Mouse (Mus musculus): ENCODE results near the gene Pld1. TPM values are rescaled to one million over a fixed set of nuclear protein-coding genes. Genes with fewer than 3 reads are reported as not detected.

Gene Pld1
- polyA plus RNA-seq, 1 experiment from 2014 or later, result 4.4 TPM

DNA sequence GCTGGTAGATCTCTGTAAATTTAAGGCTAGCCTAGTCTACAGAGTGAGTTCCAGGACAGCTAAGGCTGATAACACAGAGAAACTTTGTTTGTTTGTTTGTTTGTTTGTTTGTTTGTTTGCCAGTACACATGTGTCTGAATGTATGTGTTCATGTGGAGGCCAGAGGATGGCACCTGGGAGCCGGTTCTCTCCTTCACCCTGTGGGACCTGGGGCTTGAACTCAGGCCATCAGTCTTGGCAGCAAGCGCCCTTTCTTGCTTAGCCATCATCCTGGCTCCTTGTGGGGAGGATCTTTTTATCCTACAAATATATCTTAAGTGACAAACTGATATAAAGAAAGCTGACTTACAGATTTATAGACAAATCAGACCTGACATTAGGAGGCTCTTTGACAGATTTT is 44.8 kb downstream of the Pld1 start:
- Histone ChIP-seq H3K36me3 (no peaks in the 10 kb centered on the region), H3K27me3 (no peaks in the 10 kb centered on the region), H3K4me2 (no peak overlapping the region), H3K4me1 (replicated peaks) (peaks cover 10% of the 10 kb centered on the region; the same call in 1 of the 2 replicates), H3K27ac (peak overlapping the region; percentile 58; the same call in 1 of the 2 replicates), H3K9ac (no peak overlapping the region), H3K4me3 (no peak overlapping the region), H3K9me3 (no peaks in the 10 kb centered on the region)
- no peak for ATAC-seq (ENCODE audit: low FRiP score)
- 81% methylated on average over 2 of the region's 2 CpGs for WGBS

DNA sequence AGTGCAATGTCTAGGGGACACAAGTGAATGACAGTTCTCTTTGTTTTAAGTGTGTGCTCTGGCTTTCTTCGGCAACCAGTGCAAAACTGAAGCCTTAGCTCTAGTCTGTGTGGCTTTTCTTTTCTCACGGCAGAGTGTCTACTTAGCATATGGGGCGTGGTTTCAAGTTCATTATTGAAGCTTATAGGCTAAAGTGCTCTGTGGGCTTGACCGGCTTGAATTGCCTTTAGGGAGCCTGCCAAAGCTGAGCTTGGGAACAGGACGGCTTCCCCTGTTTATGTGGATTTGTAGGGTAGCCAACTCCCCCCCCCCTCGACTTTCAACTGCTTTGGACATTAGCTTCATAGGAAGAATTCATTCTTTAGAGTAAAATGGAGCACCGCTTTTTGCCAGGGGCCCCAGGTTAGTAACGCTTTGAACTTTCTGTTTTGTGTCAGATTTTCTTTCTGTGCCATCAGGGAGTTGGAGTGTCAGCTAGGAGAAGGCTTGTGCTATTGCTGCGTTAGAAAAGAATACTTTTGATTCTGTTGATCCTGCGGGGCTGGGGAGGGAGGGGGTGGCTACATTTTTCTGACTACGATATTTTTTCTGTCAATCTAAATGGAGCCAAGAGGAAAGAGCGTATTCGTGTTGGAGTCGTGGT is 45.6 kb downstream of the Pld1 start:
- Histone ChIP-seq H3K27me3 (no peaks in the 10 kb centered on the region), H3K27ac (no peak overlapping the region; the same call in 1 of the 2 replicates), H3K4me3 (peak overlapping the region; percentile 20; the same call in 1 of the 2 replicates), H3K36me3 (no peaks in the 10 kb centered on the region), H3K4me1 (replicated peaks) (peaks cover 9% of the 10 kb centered on the region; the same call in 1 of the 2 replicates), H3K4me2 (peak overlapping the region; percentile 40), H3K9me3 (no peaks in the 10 kb centered on the region), H3K9ac (no peak overlapping the region)
- 12% methylated on average over 14 of the region's 14 CpGs for WGBS
- ATAC-seq (ENCODE audit: low FRiP score), result peak; percentile 93

DNA sequence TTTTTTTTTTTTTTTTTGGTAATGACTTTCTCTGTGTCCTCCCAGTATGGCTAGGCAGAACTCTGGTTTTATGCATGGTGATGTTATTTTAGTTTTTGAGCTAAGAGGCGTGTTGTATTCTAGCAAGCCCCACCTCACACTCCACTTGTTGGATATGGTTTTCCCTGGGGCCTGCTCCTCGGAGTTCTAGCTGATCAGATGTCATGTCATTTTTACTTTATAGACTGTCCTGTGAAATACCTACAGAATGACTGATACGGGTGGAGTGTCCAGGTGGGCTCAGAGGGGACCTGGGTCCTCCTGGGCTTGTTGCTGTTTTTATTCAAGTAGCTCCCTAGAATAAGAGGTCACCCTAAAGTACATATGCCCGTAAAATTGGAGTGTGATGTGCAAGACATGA is 46.1 kb downstream of the Pld1 start:
- Histone ChIP-seq H3K4me2 (peak overlapping the region; percentile 40), H3K9ac (peak overlapping the region; percentile 35; the same call in 1 of the 2 replicates), H3K9me3 (no peaks in the 10 kb centered on the region), H3K4me3 (peak overlapping the region; percentile 20), H3K4me1 (replicated peaks) (peaks cover 9% of the 10 kb centered on the region; the same call in 1 of the 2 replicates), H3K27ac (peak overlapping the region; percentile 62; the same call in 1 of the 2 replicates), H3K36me3 (no peaks in the 10 kb centered on the region), H3K27me3 (no peaks in the 10 kb centered on the region)
- 73% methylated on average over 4 of the region's 4 CpGs for WGBS
- no peak for ATAC-seq (ENCODE audit: low FRiP score)

GRCm38 (mm10) chr3:27985344-27985743 is 46.8 kb downstream of the Pld1 start:
- no peak for ATAC-seq (ENCODE audit: low FRiP score)
- peaks cover 9% of the 10 kb centered on the region; the same call in 1 of the 2 replicates for H3K4me1 ChIP-seq (replicated peaks)
- H3K27me3 ChIP-seq, result no peaks in the 10 kb centered on the region
- no peak overlapping the region for H3K4me3 ChIP-seq
- peak overlapping the region; percentile 40 for H3K4me2 ChIP-seq
- H3K9ac ChIP-seq, result no peak overlapping the region
- H3K9me3 ChIP-seq, result no peaks in the 10 kb centered on the region
- H3K27ac ChIP-seq, result no peak overlapping the region
- WGBS, result 96% methylated on average over 5 of the region's 5 CpGs
- H3K36me3 ChIP-seq, result no peaks in the 10 kb centered on the region

DNA sequence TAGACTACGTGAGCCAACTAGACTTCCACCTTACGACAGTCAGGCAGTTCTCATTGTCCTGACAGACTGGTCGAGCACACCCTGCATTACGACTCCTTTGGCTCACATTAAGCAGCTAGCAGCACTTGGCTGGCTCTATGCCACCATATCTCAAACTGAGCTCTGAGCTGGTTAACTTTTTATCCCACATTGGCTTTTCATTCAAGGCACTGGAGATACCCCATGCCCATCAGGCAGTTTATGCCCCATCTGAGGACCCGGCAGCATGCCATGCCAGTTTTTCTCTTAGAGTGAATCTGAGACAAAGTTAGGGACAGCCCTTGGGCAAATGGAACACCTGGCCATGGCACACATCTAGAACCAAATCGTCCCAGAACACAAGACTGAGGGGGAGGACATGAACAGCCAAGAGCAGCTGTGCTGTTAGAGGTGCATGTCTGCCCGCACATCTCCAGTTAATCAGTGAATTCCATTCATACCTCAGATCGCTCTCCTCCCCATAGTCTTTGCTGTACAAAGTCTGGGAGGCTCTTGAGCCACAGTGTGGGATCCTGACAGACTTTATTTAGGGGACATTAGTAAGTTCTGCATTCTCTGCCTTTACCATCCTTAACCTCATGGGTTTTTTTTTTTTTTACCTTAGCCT is 49.5 kb downstream of the Pld1 start:
- WGBS, result 66% methylated on average over 8 of the region's 8 CpGs
- Histone ChIP-seq H3K4me2 (no peak overlapping the region), H3K9me3 (no peaks in the 10 kb centered on the region), H3K4me3 (no peak overlapping the region), H3K36me3 (no peaks in the 10 kb centered on the region), H3K27ac (no peak overlapping the region), H3K4me1 (replicated peaks) (peaks cover 9% of the 10 kb centered on the region; the same call in 1 of the 2 replicates), H3K9ac (no peak overlapping the region), H3K27me3 (no peaks in the 10 kb centered on the region)
- ATAC-seq (ENCODE audit: low FRiP score), result no peak

DNA sequence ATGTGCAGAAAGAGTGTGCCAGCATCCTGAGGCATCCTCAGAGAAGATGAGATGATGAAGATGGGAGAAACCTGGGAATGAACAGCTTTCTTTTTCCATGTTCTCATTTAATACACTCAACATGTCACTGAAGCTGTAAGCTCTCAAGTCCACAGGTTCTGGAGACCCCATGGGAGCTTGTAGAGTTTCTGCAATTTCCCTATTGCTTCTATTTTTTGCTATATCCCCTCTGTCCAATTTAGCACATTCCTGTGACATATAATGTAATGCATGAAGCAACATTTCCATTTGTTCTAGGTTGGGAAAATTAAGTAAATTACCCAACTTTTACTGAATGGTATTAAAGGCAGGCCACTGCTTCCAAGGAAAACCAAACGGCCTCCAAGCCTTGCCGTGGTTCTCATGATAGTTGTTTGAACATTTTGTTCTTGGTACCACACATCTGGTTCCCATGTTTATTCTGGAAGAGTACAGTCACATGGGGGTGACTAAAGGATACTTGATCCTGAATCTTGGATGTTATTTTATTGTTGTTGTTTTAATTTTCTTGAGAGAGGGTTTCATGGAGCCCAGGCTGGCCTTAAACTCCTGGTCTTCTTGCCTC is 52.7 kb downstream of the Pld1 start:
- Histone ChIP-seq H3K9ac (no peak overlapping the region), H3K9me3 (no peaks in the 10 kb centered on the region), H3K36me3 (no peaks in the 10 kb centered on the region), H3K4me1 (replicated peaks) (no peaks in the 10 kb centered on the region), H3K4me3 (no peak overlapping the region), H3K27ac (no peak overlapping the region), H3K27me3 (no peaks in the 10 kb centered on the region), H3K4me2 (no peak overlapping the region)
- WGBS, result 88% methylated on average over 2 of the region's 2 CpGs
- ATAC-seq (ENCODE audit: low FRiP score), result no peak

GRCm38 (mm10) chr3:27994175-27994990 is 55.9 kb downstream of the Pld1 start:
- Histone ChIP-seq H3K4me2 (no peak overlapping the region), H3K27me3 (no peaks in the 10 kb centered on the region), H3K36me3 (no peaks in the 10 kb centered on the region), H3K4me1 (replicated peaks) (no peaks in the 10 kb centered on the region), H3K27ac (no peak overlapping the region), H3K4me3 (no peak overlapping the region), H3K9me3 (no peaks in the 10 kb centered on the region), H3K9ac (no peak overlapping the region)
- no peak for ATAC-seq (ENCODE audit: low FRiP score)
- 91% methylated on average over 8 of the region's 8 CpGs for WGBS

GRCm38 (mm10) chr3:28004321-28004720 is 65.8 kb downstream of the Pld1 start:
- no peaks in the 10 kb centered on the region for H3K9me3 ChIP-seq
- 78% methylated on average over 6 of the region's 6 CpGs for WGBS
- no peak overlapping the region for H3K9ac ChIP-seq
- ATAC-seq (ENCODE audit: low FRiP score), result no peak
- no peak overlapping the region for H3K4me2 ChIP-seq
- no peaks in the 10 kb centered on the region for H3K4me1 ChIP-seq (replicated peaks)
- no peaks in the 10 kb centered on the region for H3K27me3 ChIP-seq
- no peak overlapping the region for H3K4me3 ChIP-seq
- no peaks in the 10 kb centered on the region for H3K36me3 ChIP-seq
- H3K27ac ChIP-seq, result no peak overlapping the region

DNA sequence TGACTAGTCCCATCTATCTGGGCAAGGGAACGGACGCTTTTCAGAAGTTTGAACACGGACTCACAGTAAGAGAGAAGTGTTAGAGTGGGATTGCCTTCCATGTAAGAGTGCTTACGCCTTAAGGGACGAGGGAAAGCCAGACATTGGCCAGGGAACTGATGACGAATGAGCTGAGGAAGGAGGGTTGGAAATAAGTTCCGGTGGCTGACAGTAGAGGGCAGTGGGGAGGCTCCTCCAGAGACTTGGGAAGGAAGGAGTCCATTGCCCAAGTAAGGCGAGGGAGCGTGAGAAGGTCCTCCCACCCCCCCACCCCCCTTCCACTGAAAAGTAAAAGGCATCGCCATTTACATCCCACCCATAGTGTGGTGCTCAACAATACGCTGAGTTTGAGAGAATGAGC is 69.2 kb downstream of the Pld1 start:
- H3K9me3 ChIP-seq, result no peaks in the 10 kb centered on the region
- WGBS, result 88% methylated on average over 11 of the region's 11 CpGs
- H3K27ac ChIP-seq, result no peak overlapping the region
- no peak overlapping the region for H3K9ac ChIP-seq
- no peaks in the 10 kb centered on the region for H3K36me3 ChIP-seq
- no peaks in the 10 kb centered on the region for H3K4me1 ChIP-seq (replicated peaks)
- H3K4me2 ChIP-seq, result no peak overlapping the region
- H3K27me3 ChIP-seq, result no peaks in the 10 kb centered on the region
- H3K4me3 ChIP-seq, result no peak overlapping the region
- no peak for ATAC-seq (ENCODE audit: low FRiP score)

GRCm38 (mm10) chr3:28008369-28008768 is 69.9 kb downstream of the Pld1 start:
- Histone ChIP-seq H3K9me3 (no peaks in the 10 kb centered on the region), H3K4me2 (no peak overlapping the region), H3K4me3 (no peak overlapping the region), H3K27me3 (no peaks in the 10 kb centered on the region), H3K4me1 (replicated peaks) (peaks cover under 1% of the 10 kb centered on the region; the same call in 1 of the 2 replicates), H3K9ac (no peak overlapping the region), H3K36me3 (no peaks in the 10 kb centered on the region), H3K27ac (no peak overlapping the region)
- 90% methylated on average over 4 of the region's 4 CpGs for WGBS
- ATAC-seq (ENCODE audit: low FRiP score), result no peak

GRCm38 (mm10) chr3:28012177-28012576 is 73.7 kb downstream of the Pld1 start:
- no peaks in the 10 kb centered on the region for H3K27me3 ChIP-seq
- H3K36me3 ChIP-seq, result no peaks in the 10 kb centered on the region
- H3K27ac ChIP-seq, result no peak overlapping the region
- 86% methylated on average over 7 of the region's 7 CpGs for WGBS
- no peak for ATAC-seq (ENCODE audit: low FRiP score)
- no peak overlapping the region for H3K4me2 ChIP-seq
- no peaks in the 10 kb centered on the region for H3K9me3 ChIP-seq
- no peak overlapping the region for H3K4me3 ChIP-seq
- H3K9ac ChIP-seq, result no peak overlapping the region
- peaks cover 6% of the 10 kb centered on the region; the same call in 1 of the 2 replicates for H3K4me1 ChIP-seq (replicated peaks)

- Histone ChIP-seq H3K4me3 (no peak overlapping the region), H3K4me2 (no peak overlapping the region), H3K27me3 (no peaks in the 10 kb centered on the region), H3K9me3 (no peaks in the 10 kb centered on the region), H3K27ac (no peak overlapping the region), H3K4me1 (replicated peaks) (peaks cover 6% of the 10 kb centered on the region; the same call in 1 of the 2 replicates), H3K9ac (no peak overlapping the region), H3K36me3 (no peaks in the 10 kb centered on the region)
- WGBS, result 70% methylated on average over 6 of the region's 6 CpGs
- no peak for ATAC-seq (ENCODE audit: low FRiP score)
Measured at GRCm38 (mm10) chr3:28013441-28013840, 74.9 kb downstream of the Pld1 start.

Measured in hindbrain, embryonic 13.5 days (tissue).